Mouse (Mus musculus) adrenal gland, postnatal 10 days (tissue): ENCODE results near the gene Mif4gd. TPM values are rescaled to one million over a fixed set of nuclear protein-coding genes. Genes with fewer than 3 reads are reported as not detected.
A peak's percentile ranks its signal among the peaks of the same experiment; 100 is the strongest.

Experiments
- DNase-seq: peaks from one replicate; pipeline ENCODE4 v3.0.0; 2021; ENCODE audit warnings: mixed read lengths
- total RNA-seq, 2 experiments: library from RNA; stranded (reverse); gene quantifications; 2 replicates each; pipeline ENCODE4 v1.2.3; 2021

Mif4gd gene
- total RNA-seq, 2 experiments from 2014 or later, result 110 to 140 TPM

DNA sequence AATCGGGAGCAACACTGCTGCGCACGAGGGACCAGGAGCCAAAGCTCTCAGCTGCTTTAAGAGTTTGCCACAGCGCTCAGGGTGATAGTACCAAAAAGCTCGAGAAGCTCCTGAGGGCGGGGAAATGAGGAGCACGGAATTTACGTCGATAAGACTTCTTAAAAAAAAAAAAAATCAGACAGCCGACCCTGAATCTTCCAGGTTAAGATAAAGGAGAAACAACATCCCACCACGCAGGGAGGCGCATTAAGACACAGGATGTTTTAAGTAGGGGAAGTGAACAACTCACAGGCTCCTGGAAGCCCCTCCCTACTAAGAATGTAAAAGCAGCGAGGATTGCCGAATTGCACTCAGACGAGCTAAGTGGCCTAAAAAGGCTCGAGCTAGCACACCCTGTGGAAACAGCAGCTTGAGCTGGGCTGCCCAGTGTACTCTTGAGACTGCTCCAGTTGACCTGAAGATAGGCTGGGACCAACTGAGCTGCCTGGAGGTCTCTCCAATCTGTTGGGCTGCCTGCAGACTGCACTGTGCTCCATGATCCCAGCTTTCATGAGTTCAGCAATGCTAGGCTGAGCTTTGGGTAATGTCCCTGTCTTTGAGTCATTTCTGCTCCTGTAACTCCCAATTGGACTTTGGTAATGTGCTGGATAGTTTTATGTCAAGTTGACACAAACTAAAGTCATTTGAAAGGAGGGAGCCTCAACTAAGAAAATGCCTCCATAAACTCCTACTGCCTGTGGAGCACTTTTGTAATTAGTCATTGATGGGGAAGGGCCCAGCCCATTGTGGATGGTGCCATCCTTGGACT lies 573 bp upstream of the Mif4gd start:
- DNase-seq, result no peak

- DNase-seq, result peak; percentile 92
Observed at GRCm38 (mm10) chr11:115612059-115612409, 735 bp downstream of the Mif4gd start.

DNA sequence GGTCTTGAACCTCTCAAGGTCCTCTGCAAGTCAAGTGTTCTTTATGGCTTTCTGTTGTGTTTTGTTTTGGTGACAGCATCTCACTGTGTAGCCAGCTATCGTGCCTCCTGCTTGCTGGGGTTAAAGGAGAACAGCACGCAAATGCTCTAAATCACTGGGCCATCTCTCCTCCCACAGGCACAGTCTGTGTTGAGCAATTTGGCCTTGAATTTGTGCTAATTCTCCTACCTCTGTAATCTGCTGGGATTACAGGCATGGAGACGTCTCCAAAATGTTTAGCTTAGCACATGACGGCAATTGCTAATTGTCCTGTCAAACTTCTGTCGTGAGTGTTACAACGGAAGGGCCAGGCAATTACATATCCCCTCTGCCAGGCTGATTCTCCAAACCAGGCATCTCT lies 1.6 kb downstream of the Mif4gd start:
- no peak for DNase-seq

DNA sequence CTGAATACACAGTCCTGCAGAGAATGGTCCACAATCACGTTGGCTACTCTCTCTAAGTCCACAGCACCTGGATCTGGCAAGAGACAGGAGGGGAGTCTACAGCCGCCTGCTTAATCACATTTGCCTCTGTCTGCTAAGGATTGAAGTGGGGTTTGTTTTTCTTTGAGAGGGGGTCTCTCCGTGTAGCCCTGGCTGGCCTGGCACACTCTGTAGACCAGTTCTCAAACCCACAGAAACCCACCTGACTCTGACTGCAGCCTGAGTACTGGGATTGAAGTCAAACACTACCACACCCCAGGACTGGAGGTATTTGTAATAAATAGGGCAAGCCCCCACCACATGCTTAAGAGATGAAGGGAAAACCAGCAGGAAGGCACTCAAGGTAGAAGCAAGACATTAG lies 3.2 kb downstream of the Mif4gd start:
- DNase-seq, result no peak

GRCm38 (mm10) chr11:115608421-115609399 lies 4.1 kb downstream of the Mif4gd start:
- no peak for DNase-seq

- DNase-seq, result no peak
Observed at GRCm38 (mm10) chr11:115606733-115607132, 6.0 kb downstream of the Mif4gd start.

DNA sequence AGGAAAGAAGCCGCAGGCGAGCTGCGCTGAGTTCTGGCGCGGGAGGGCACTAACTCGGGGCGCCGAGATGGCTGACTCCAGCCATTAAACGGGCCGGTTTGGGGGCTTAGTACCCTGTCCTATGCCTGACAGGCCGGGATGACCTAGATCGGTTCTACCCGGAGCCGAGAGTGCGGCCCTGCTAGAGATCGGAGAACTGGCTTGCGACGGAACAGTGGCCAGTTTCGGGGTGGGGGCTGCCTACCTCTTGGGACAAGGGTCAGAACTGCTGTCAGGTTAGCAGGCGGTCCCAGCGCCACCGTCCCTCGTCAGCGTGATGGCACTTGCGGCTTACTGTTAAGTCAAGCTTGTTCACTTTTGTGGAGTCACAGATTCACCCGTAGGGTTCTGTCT lies 8.5 kb downstream of the Mif4gd start:
- peak; percentile 59 for DNase-seq

- peak; percentile 96 for DNase-seq
Observed at GRCm38 (mm10) chr11:115603476-115604303, 9.1 kb downstream of the Mif4gd start, which contains the start of the genes Mrps7 and Gga3. Gene Mrps7 (plus strand): TSS chr11:115603925. Gene Gga3 (minus strand): TSS chr11:115604051.

- no peak for DNase-seq
Observed at GRCm38 (mm10) chr11:115603128-115603475, 9.7 kb downstream of the Mif4gd start.

DNA sequence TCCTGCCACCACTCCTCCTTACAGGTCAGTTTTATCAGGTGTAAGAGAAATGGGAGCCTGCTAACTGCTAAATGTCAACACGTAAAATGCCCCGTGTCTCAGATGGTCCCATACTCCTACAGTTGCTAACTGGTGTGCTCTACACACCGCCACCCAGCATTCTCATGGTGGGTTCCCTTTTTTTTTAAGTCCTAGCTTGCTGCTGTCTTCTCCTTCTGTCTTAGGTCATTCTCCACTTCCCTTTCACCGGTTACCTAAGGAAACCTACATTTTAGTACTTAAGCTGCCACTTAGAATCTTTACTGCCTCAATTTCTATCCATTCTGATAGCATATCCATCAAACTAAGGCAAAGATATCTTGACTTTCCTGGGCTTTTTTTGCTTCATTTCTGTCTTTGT lies 11.6 kb downstream of the Mif4gd start:
- DNase-seq, result no peak

DNA sequence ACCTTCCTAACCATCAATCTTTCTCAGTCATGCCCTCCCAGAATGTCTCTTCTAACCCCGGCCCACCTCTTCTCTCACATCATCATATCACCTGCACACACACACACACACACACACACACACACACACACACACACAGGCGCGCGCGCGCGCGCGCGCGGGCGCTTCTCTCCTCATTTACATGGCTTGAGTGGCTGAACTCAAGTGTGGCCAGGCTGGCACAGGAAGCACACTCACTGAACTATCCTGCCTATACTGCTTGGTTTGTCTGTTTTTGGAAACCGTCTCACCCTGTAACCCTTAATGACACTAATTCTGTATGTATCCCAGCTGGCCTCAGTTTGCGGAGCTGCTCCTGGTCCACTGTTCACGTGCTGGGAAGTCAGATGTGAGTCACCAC lies 12.0 kb downstream of the Mif4gd start:
- no peak for DNase-seq

DNA sequence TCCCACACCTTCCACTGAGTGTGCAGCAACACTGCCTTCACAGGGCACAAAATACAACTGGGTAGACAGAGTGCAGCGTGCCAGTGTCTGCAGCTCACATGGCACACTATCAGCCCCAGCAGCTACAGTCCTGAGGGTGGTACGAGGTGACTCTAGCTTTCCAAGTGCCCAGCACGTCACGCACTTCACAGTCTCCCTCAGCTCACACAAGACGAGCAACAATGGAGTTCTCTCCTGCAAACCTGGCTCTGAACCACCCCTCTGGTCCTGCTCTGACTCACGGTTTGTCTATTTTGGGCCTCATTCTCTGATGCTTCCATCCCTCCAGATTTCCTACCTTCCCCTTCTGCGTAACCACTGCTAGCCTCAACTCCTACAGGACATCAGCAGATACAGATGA lies 13.0 kb downstream of the Mif4gd start:
- DNase-seq, result no peak

DNA sequence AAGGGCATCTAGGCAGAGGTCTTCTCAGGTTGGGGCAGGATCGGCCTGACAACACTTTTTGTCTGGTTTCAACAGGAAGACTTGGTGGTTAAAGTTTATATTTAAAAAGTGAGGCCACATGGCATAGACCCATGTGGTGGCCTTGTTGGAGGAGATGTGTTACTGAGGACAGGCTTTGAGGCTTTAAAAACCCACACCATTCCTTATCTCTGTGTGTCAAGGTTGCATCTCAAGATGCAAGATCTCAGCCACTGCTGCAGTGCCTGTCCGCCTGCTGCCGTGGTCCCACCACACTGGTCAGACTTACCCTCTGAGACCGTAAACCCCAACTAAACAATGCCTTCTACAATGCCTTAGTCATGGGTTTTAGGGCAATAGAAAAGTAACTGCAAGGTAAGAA lies 14.5 kb downstream of the Mif4gd start:
- no peak for DNase-seq

GRCm38 (mm10) chr11:115595209-115595608 lies 17.6 kb downstream of the Mif4gd start:
- no peak for DNase-seq

DNA sequence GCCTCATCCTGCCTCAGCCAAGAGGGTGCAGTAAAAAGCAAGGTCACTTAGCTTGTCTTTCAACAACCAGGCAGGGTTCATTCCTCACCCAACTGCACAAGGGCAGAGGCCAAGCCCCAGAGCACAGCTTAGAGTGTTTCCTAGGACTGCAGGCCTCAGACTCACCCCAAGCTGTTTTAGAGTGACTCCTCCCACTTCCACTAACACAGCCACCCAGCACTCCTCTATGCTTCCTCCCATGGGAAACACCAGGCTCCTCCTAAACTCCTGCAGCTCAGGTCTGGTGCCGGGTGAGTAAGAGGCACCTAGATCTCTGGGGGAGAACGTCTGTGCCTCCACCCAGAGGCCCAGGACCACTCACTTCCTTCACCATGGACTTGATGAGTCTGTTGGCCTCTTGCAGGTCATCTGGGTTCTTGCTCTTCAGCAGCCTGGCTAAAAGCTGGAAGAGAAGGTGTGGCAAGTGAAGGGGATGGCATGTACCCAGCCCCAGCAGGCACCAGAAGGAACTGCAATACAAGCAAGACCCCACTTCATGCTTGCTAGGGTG lies 22.2 kb downstream of the Mif4gd start:
- DNase-seq, result no peak

- no peak for DNase-seq
Observed at GRCm38 (mm10) chr11:115587984-115588383, 24.8 kb downstream of the Mif4gd start.

DNA sequence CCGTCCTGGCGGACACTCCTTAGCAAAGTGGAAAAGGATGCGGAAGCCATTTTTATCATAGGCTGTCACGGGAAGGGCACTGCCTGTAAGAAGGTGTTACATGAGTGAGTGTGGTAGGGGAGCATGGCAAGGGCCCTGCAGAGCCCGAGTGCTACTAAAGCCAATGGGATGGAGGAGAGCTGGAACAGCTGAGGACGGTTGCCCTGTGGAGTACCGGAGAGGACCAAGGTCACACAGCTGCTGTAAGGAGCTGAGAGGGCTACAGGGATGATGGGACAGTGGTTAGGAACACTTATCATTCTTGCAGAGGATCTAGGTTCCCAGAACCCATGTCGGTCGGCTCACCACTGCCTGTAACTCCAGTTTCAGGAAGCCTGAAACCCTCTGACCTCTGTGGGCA lies 26.4 kb downstream of the Mif4gd start:
- DNase-seq, result no peak

GRCm38 (mm10) chr11:115585573-115586100 lies 27.1 kb downstream of the Mif4gd start:
- DNase-seq, result no peak

- DNase-seq, result no peak
Observed at GRCm38 (mm10) chr11:115584376-115585073, 28.2 kb downstream of the Mif4gd start.

DNA sequence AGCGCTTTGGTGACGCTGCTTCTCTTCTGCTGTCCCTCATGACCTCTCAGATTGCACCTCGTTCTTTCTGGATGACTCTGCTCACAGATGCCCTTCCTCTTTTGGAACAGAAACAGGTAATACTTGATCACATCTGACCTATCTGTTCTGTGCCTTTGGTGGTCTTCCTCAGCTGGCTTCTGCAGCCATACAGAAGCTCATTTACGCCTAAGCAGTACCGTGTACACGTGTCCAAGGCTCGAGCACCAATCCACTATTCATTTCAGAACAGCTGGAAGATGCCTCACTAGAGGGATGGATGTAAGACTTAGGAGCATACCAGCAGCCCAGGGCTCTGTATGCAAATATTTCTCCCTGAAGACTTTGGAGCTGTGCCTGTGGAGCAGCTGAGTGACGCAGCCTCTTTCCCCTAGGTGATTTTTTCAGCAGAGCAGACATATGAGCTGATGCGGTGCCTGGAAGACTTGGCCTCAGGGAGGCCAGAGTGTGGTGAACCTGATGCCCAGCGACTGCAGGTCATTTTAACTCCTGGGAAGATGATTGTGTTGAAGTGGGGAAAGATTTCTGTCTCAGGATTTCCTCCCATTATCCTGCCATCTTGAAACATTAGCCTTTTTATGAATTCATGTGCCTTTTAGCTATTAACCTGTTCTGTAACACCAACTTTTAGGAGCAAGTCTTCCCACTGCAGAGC lies 29.7 kb downstream of the Mif4gd start:
- DNase-seq, result no peak
